Mouse (Mus musculus) heart, postnatal 36 days (tissue): ENCODE data around the gene Nfe2l3. TPM values are rescaled to one million over a fixed set of nuclear protein-coding genes. Genes with fewer than 3 reads are reported as not detected.

Experiments
- DNase-seq, 2 experiments: peaks; one replicate each; pipeline ENCODE4 v3.0.0; 2021 to 2022
- intact Hi-C: fragments of 180-260 bp; cut with DNase I; formaldehyde crosslinking; loops from one replicate; pipeline ENCODE4 v1.15.1; 2025
- total RNA-seq, 2 experiments: library from RNA; stranded (reverse); gene quantifications; 2 replicates each; pipeline ENCODE4 v1.2.3; 2021

The Nfe2l3 gene
- total RNA-seq, 2 experiments from 2014 or later = 0.35 to 0.36 TPM

GRCm38 (mm10) chr6:51438826-51439330 lies 6.4 kb downstream of the Nfe2l3 start:
- intact Hi-C loops = no loop called here
- no peak for DNase-seq

- intact Hi-C loops = no loop called here
Observed at GRCm38 (mm10) chr6:51442191-51442835, 9.8 kb downstream of the Nfe2l3 start.

GRCm38 (mm10) chr6:51452927-51453503 lies 20.5 kb downstream of the Nfe2l3 start:
- DNase-seq = no peak
- intact Hi-C loops = no loop called here

More at GRCm38 (mm10) chr6:51442191-51442835, 9.8 kb downstream of the Nfe2l3 start:
- no peak for DNase-seq

- DNase-seq = no peak
- intact Hi-C loops = no loop called here
Observed at GRCm38 (mm10) chr6:51454949-51455348, 22.5 kb downstream of the Nfe2l3 start.

- DNase-seq = no peak
- intact Hi-C loops = no loop called here
Observed at GRCm38 (mm10) chr6:51456198-51456597, 23.7 kb downstream of the Nfe2l3 start.

GRCm38 (mm10) chr6:51457283-51457682 lies 24.8 kb downstream of the Nfe2l3 start:
- intact Hi-C loops = no loop called here
- no peak for DNase-seq

GRCm38 (mm10) chr6:51457770-51458387 lies 25.4 kb downstream of the Nfe2l3 start:
- intact Hi-C loops = no loop called here
- no peak for DNase-seq

GRCm38 (mm10) chr6:51458925-51459312 lies 26.4 kb downstream of the Nfe2l3 start:
- intact Hi-C loops = no loop called here
- no peak for DNase-seq

GRCm38 (mm10) chr6:51459313-51460020 lies 27.0 kb downstream of the Nfe2l3 start:
- no peak for DNase-seq
- intact Hi-C loops = no loop called here

GRCm38 (mm10) chr6:51460021-51460360 lies 27.5 kb downstream of the Nfe2l3 start:
- intact Hi-C loops = no loop called here

GRCm38 (mm10) chr6:51460363-51460762 lies 27.9 kb downstream of the Nfe2l3 start:
- intact Hi-C loops = no loop called here
- DNase-seq = no peak

More at GRCm38 (mm10) chr6:51460021-51460360, 27.5 kb downstream of the Nfe2l3 start:
- no peak for DNase-seq

GRCm38 (mm10) chr6:51467649-51468048 lies 35.2 kb downstream of the Nfe2l3 start:
- DNase-seq = no peak
- intact Hi-C loops = loop anchor here (5.0 kb wide), 1 partner anchor 260 kb away; no protein-coding TSS in a partner anchor

GRCm38 (mm10) chr6:51468891-51469561 lies 36.6 kb downstream of the Nfe2l3 start:
- DNase-seq = peak; percentile 79 to 93
- intact Hi-C loops = loop anchor here (5.0 kb wide), 1 partner anchor 262 kb away; no protein-coding TSS in a partner anchor

GRCm38 (mm10) chr6:51469715-51470310 lies 37.3 kb downstream of the Nfe2l3 start, which contains the start of gene Hnrnpa2b1:
Gene Hnrnpa2b1 (minus strand): TSS chr6:51469894.
- DNase-seq = peak; percentile 100
- intact Hi-C loops = loop anchor here (2.0 to 5.0 kb wide), 3 partner anchors 75 to 263 kb away; no protein-coding TSS in a partner anchor

- intact Hi-C loops = loop anchor here (2.0 to 5.0 kb wide), 2 partner anchors 74 to 88 kb away; no protein-coding TSS in a partner anchor
- DNase-seq = peak; percentile 79 to 85
Observed at GRCm38 (mm10) chr6:51470311-51471178, 38.1 kb downstream of the Nfe2l3 start, which contains the start of gene Cbx3. Gene Cbx3 (plus strand): TSS chr6:51470360.

- intact Hi-C loops = loop anchor here (2.0 to 5.0 kb wide), 2 partner anchors 74 to 89 kb away; no protein-coding TSS in a partner anchor
Observed at GRCm38 (mm10) chr6:51471179-51471505, 38.7 kb downstream of the Nfe2l3 start.

GRCm38 (mm10) chr6:51471782-51472181 lies 39.3 kb downstream of the Nfe2l3 start:
- DNase-seq = no peak
- intact Hi-C loops = loop anchor here (2.0 to 5.0 kb wide), 2 partner anchors 73 to 89 kb away; no protein-coding TSS in a partner anchor

More at GRCm38 (mm10) chr6:51471179-51471505, 38.7 kb downstream of the Nfe2l3 start:
- no peak for DNase-seq

- intact Hi-C loops = loop anchor here (5.0 kb wide), 1 partner anchor 90 kb away; no protein-coding TSS in a partner anchor
- DNase-seq = no peak
Observed at GRCm38 (mm10) chr6:51472213-51472612, 39.7 kb downstream of the Nfe2l3 start.
